Mouse (Mus musculus) neutrophil, adult 83 days (primary cell): ENCODE measurements around the gene Nipsnap3b. TPM values are rescaled to one million over a fixed set of nuclear protein-coding genes. Genes with fewer than 3 reads are reported as not detected.

Experiments
- total RNA-seq, 2 experiments: library from RNA; stranded (reverse); gene quantifications; one replicate each; pipeline ENCODE4 v1.2.4; 2023

Gene Nipsnap3b
- total RNA-seq = 10 to 100 TPM; 31.2 to 34.1 TPM

DNA sequence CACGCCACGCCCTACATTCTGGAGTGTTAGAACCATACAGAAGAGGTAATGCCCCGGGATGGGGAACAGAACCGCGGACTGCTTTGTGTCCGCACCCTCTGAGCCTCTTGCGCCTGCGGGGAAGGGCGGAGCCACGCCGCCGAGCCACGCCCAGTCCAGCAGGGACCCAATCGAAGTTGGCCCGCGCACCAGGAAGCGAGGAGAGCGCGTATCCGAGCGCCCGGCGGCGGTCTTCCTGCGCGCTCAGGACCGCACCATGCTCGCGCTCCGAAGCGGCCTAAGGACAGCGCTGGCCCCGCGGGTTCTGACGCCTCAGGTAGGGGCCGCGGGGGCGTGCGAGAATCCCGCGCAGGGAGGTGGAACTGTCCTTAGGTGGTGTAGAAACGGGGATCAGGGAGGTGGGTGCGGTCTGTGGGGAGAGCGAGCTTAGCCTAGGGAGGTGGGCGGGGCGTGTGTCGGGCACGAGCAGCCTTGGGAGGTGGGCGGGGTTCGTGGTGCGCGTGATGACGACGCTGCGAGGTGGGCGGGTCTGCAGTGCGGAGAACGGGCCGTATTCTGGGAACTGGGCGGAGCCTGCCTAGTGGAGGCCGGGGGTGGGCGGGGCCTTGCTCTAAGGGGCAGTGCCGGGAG, at the start of gene Nipsnap3b:
Gene Nipsnap3b, plus strand, starts transcription at position 149 of the 630 bp plus-strand sequence.

GRCm38 (mm10) chr4:52964247-52964646, 47.4 kb upstream of the Nipsnap3b start, which contains the start of gene Olfr270:
Gene Olfr270 (plus strand): TSS chr4:52964547.

GRCm38 (mm10) chr4:52989248-52989647, 22.4 kb upstream of the Nipsnap3b start, which contains the start of gene Nipsnap3a:
Gene Nipsnap3a (plus strand): TSS chr4:52989272.

Other genes with a start within 250 kb of the Nipsnap3b start
- not detected for gene Olfr275, start 197.3 kb upstream of the Nipsnap3b start, total RNA-seq
- gene Olfr273, start 152.6 kb upstream of the Nipsnap3b start, total RNA-seq = not detected
- not detected for gene Olfr272, start 92.7 kb upstream of the Nipsnap3b start, total RNA-seq
- gene Olfr270, start 47.3 kb upstream of the Nipsnap3b start, total RNA-seq = not detected
- gene Nipsnap3a, start 22.6 kb upstream of the Nipsnap3b start, total RNA-seq = not detected
- 1 to 10 TPM; 2.0 to 2.5 TPM for gene Abca1, start 148.0 kb downstream of the Nipsnap3b start, total RNA-seq